Mouse (Mus musculus): ENCODE results near the gene Ubac1. TPM values are rescaled to one million over a fixed set of nuclear protein-coding genes. Genes with fewer than 3 reads are reported as not detected.

Ubac1 gene
- total RNA-seq, 1 experiment from 2014 or later = 55.6 TPM

- ATAC-seq (replicated peaks; ENCODE audit: insufficient number of reproducible peaks, low FRiP score, low TSS enrichment, poor library complexity, severe bottlenecking) = peak; percentile 99
Measured at GRCm38 (mm10) chr2:25983159-25983907, 38.2 kb downstream of the Ubac1 start, which contains the start of gene Camsap1. TSS of gene Camsap1 (minus strand) at chr2:25983282.

- no peak for ATAC-seq (replicated peaks; ENCODE audit: insufficient number of reproducible peaks, low FRiP score, low TSS enrichment, poor library complexity, severe bottlenecking)
Measured at GRCm38 (mm10) chr2:25982426-25983091, 39.0 kb downstream of the Ubac1 start.

- ATAC-seq (replicated peaks; ENCODE audit: insufficient number of reproducible peaks, low FRiP score, low TSS enrichment, poor library complexity, severe bottlenecking) = no peak
Measured at GRCm38 (mm10) chr2:25982052-25982425, 39.5 kb downstream of the Ubac1 start.

GRCm38 (mm10) chr2:25978997-25979396 is 42.5 kb downstream of the Ubac1 start:
- no peak for ATAC-seq (replicated peaks; ENCODE audit: insufficient number of reproducible peaks, low FRiP score, low TSS enrichment, poor library complexity, severe bottlenecking)

- no peak for ATAC-seq (replicated peaks; ENCODE audit: insufficient number of reproducible peaks, low FRiP score, low TSS enrichment, poor library complexity, severe bottlenecking)
Measured at GRCm38 (mm10) chr2:25977587-25978239, 43.8 kb downstream of the Ubac1 start.

- ATAC-seq (replicated peaks; ENCODE audit: insufficient number of reproducible peaks, low FRiP score, low TSS enrichment, poor library complexity, severe bottlenecking) = no peak
Measured at GRCm38 (mm10) chr2:25975141-25975770, 46.3 kb downstream of the Ubac1 start.

GRCm38 (mm10) chr2:25970426-25970825 is 51.1 kb downstream of the Ubac1 start:
- no peak for ATAC-seq (replicated peaks; ENCODE audit: insufficient number of reproducible peaks, low FRiP score, low TSS enrichment, poor library complexity, severe bottlenecking)

GRCm38 (mm10) chr2:25969319-25969718 is 52.2 kb downstream of the Ubac1 start:
- ATAC-seq (replicated peaks; ENCODE audit: insufficient number of reproducible peaks, low FRiP score, low TSS enrichment, poor library complexity, severe bottlenecking) = no peak

- no peak for ATAC-seq (replicated peaks; ENCODE audit: insufficient number of reproducible peaks, low FRiP score, low TSS enrichment, poor library complexity, severe bottlenecking)
Measured at GRCm38 (mm10) chr2:25949291-25949690, 72.3 kb downstream of the Ubac1 start.

Other genes with a start within 250 kb of the Ubac1 start
- not detected in 3 replicates for gene Lcn11, start 244.7 kb downstream of the Ubac1 start, total RNA-seq (2017)
- not detected in 3 replicates for gene Gm13539, start 239.5 kb downstream of the Ubac1 start, total RNA-seq (2017)
- not detected in 3 replicates for gene Glt6d1, start 205.9 kb downstream of the Ubac1 start, total RNA-seq (2017)
- gene Lcn9, start 198.6 kb downstream of the Ubac1 start, total RNA-seq (2017) = not detected in 3 replicates
- gene Sohlh1, start 174.5 kb downstream of the Ubac1 start, total RNA-seq (2017) = 0.39 TPM in 1 of 3 replicates, not detected in the others
- gene Kcnt1, start 158.0 kb downstream of the Ubac1 start, total RNA-seq (2017) = 0.43 TPM in 1 of 3 replicates, not detected in the others
- 6.8 to 26.4 TPM (median 13.4 TPM) in 3 replicates for gene Camsap1, start 38.5 kb downstream of the Ubac1 start, total RNA-seq (2017)
- 1.1 to 3.6 TPM (median 1.4 TPM) in 3 replicates for gene Nacc2, start 101.5 kb upstream of the Ubac1 start, total RNA-seq (2017)
- gene Lhx3, start 186.5 kb upstream of the Ubac1 start, total RNA-seq (2017) = not detected in 3 replicates
- 2.8 to 5.5 TPM (median 3.6 TPM) in 3 replicates for gene Qsox2, start 215.8 kb upstream of the Ubac1 start, total RNA-seq (2017)